Mouse (Mus musculus) embryonic fibroblast, embryonic 13.5 days (primary cell): ENCODE data around the gene Mllt10. TPM values are rescaled to one million over a fixed set of nuclear protein-coding genes. Genes with fewer than 3 reads are reported as not detected.

Source experiments
- H3K27ac ChIP-seq: 2 replicates; pipeline ENCODE4 v1.5.1; 2012; ENCODE audit warnings: low read length, control low read depth, inconsistent platforms; ENCODE audit not compliant: insufficient read depth
- H3K4me1 ChIP-seq: 2 replicates; pipeline ENCODE4 v1.6.1; 2011; ENCODE audit warnings: low read length; ENCODE audit not compliant: control insufficient read depth, insufficient read depth
- H3K4me3 ChIP-seq: 2 replicates; pipeline ENCODE4 v1.5.1; 2011; ENCODE audit warnings: mild to moderate bottlenecking, control low read depth, low read length; ENCODE audit not compliant: insufficient read depth
- CTCF ChIP-seq: IDR thresholded peaks from 2 replicates; pipeline ENCODE4 v1.5.1; 2011; ENCODE audit warnings: mild to moderate bottlenecking, control low read depth, low read length, moderate library complexity, borderline replicate concordance; ENCODE audit not compliant: insufficient read depth
- POLR2A ChIP-seq: IDR thresholded peaks from 2 replicates; pipeline ENCODE4 v1.6.1; 2011; ENCODE audit warnings: low read depth, mild to moderate bottlenecking, control low read depth, low read length, moderate library complexity
- polyA plus RNA-seq: library from polyadenylated mRNA; stranded (reverse); fragments of >200 nt; gene quantifications from 2 replicates; pipeline ENCODE4 v1.2.4, GENCODE M21; 2011; ENCODE audit warnings: low read depth; ENCODE audit not compliant: missing spikeins, insufficient read length

Mllt10 gene
- polyA plus RNA-seq, 1 experiment = 52.0 TPM

GRCm38 (mm10) chr2:18033166-18034108 lies 21.6 kb upstream of the Mllt10 start:
- no peak for TF ChIP-seq POLR2A
- Histone ChIP-seq H3K27ac (no peak overlapping the region), H3K4me1 (no peaks in the 10 kb centered on the region; the same call in 1 of the 2 replicates), H3K4me3 (no peak overlapping the region)

GRCm38 (mm10) chr2:18034371-18035250 lies 20.4 kb upstream of the Mllt10 start:
- H3K4me3 ChIP-seq = no peak overlapping the region
- TF ChIP-seq CTCF (no peak), POLR2A (no peak)
- no peak overlapping the region for H3K27ac ChIP-seq

DNA sequence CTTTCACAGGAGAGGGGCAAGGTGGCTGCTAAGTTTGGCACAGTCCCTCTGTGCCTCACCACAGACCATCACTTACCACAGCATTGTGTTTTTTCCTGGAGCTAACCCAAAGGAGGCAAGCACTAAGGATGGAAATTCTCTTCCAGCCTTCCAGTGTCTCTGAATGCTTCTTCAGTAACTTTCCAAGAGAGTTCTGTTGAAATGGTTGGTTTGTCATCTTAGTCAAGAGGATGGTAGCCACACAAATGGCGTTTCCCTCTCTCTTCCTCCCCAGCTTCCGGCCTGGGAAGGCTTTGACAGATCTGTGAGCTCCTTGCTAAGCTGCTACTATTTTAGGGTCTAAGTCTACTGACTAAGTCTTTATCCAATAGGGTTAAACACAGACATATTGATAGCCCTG lies 17.5 kb upstream of the Mllt10 start, which contains the start of gene A930004D18Rik:
Gene A930004D18Rik, minus strand, starts transcription at position 247 of the 400 bp plus-strand sequence.
- Histone ChIP-seq H3K4me1 (no peaks in the 10 kb centered on the region; the same call in 1 of the 2 replicates), H3K27ac (no peak within 1 kb of the TSS)
- TF ChIP-seq CTCF (no peak), POLR2A (no peak)

More at GRCm38 (mm10) chr2:18034371-18035250, 20.4 kb upstream of the Mllt10 start:
- no peaks in the 10 kb centered on the region; the same call in 1 of the 2 replicates for H3K4me1 ChIP-seq

GRCm38 (mm10) chr2:18038141-18038752 lies 16.8 kb upstream of the Mllt10 start:
- no peak overlapping the region for H3K4me3 ChIP-seq
- H3K4me1 ChIP-seq = no peaks in the 10 kb centered on the region
- no peak overlapping the region for H3K27ac ChIP-seq
- TF ChIP-seq POLR2A (no peak), CTCF (no peak)

More for the DNA sequence above, 17.5 kb upstream of the Mllt10 start, which contains the start of gene A930004D18Rik:
- H3K4me3 ChIP-seq = no peak within 1 kb of the TSS

- no peak overlapping the region for H3K27ac ChIP-seq
- no peaks in the 10 kb centered on the region for H3K4me1 ChIP-seq
- H3K4me3 ChIP-seq = no peak overlapping the region
- TF ChIP-seq POLR2A = no peak
- no peak for TF ChIP-seq CTCF
Measured at GRCm38 (mm10) chr2:18038895-18039371, 16.1 kb upstream of the Mllt10 start.

- TF ChIP-seq CTCF = no peak
- TF ChIP-seq POLR2A = no peak
- Histone ChIP-seq H3K4me1 (no peaks in the 10 kb centered on the region), H3K4me3 (no peak overlapping the region), H3K27ac (no peak overlapping the region)
Measured at GRCm38 (mm10) chr2:18039566-18040290, 15.3 kb upstream of the Mllt10 start.

GRCm38 (mm10) chr2:18040347-18041160 lies 14.5 kb upstream of the Mllt10 start:
- Histone ChIP-seq H3K4me3 (no peak overlapping the region), H3K27ac (no peak overlapping the region), H3K4me1 (no peaks in the 10 kb centered on the region)
- TF ChIP-seq CTCF = no peak
- no peak for TF ChIP-seq POLR2A
